Mouse (Mus musculus) hematopoietic multipotent progenitor cell, adult 10-12 weeks (in vitro differentiated cells): ENCODE measurements around the gene C1qtnf3. TPM values are rescaled to one million over a fixed set of nuclear protein-coding genes. Genes with fewer than 3 reads are reported as not detected.

Source experiments
- polyA plus RNA-seq: library from polyadenylated mRNA; stranded (reverse); fragments of >175 nt; gene quantifications from 2 replicates; pipeline ENCODE4 v1.2.3, GENCODE M21; 2012; ENCODE audit warnings: low replicate concordance

The C1qtnf3 gene
- polyA plus RNA-seq = not detected in 2 replicates

GRCm38 (mm10) chr15:10951951-10952759, at the start of gene C1qtnf3:
Gene C1qtnf3 (plus strand): TSS chr15:10952332.

GRCm38 (mm10) chr15:10981377-10982063, 29.4 kb downstream of the C1qtnf3 start, which contains the start of gene Amacr:
Gene Amacr (plus strand): TSS chr15:10981756.

GRCm38 (mm10) chr15:11000421-11000820, 48.3 kb downstream of the C1qtnf3 start, which contains the start of gene Slc45a2:
Gene Slc45a2 (plus strand): TSS chr15:11000721.

Other genes starting within 250 kb of the C1qtnf3 start
- gene Rai14, start 237.7 kb upstream of the C1qtnf3 start, polyA plus RNA-seq = 0.08 and 0.30 TPM in 2 replicates
- gene Amacr, start 29.4 kb downstream of the C1qtnf3 start, polyA plus RNA-seq = 1.3 and 2.9 TPM in 2 replicates
- 0.04 TPM in 1 of 2 replicates, not detected in the other for gene Slc45a2, start 48.4 kb downstream of the C1qtnf3 start, polyA plus RNA-seq
- gene Rxfp3, start 85.7 kb downstream of the C1qtnf3 start, polyA plus RNA-seq = not detected in 2 replicates
- not detected in 2 replicates for gene Adamts12, start 112.5 kb downstream of the C1qtnf3 start, polyA plus RNA-seq